Mouse (Mus musculus) cerebellum, adult 2 months (tissue): ENCODE data around the gene Ap2b1. TPM values are rescaled to one million over a fixed set of nuclear protein-coding genes. Genes with fewer than 3 reads are reported as not detected.

Experiments used
- DNase-seq, 2 experiments: peaks; one replicate each; pipeline ENCODE4 v3.0.0; 2021
- H3K27ac ChIP-seq: fragments of 200-500 bp; 2 replicates; pipeline ENCODE4 v1.5.1; 2012; ENCODE audit warnings: low read length, control low read depth, inconsistent platforms; ENCODE audit not compliant: insufficient read depth
- H3K27me3 ChIP-seq: fragments of 200-500 bp; 2 replicates; pipeline ENCODE4 v1.6.1; 2012; ENCODE audit warnings: inconsistent platforms, mild to moderate bottlenecking, low read length, moderate library complexity; ENCODE audit not compliant: control insufficient read depth, insufficient read depth
- H3K4me1 ChIP-seq: fragments of 200-500 bp; 2 replicates; pipeline ENCODE4 v1.6.1; 2011; ENCODE audit warnings: low read length; ENCODE audit not compliant: control insufficient read depth, insufficient read depth
- H3K4me3 ChIP-seq: fragments of 200-500 bp; replicated peaks from 2 replicates; pipeline ENCODE3; 2011; ENCODE audit warnings: mild to moderate bottlenecking, low read depth, low read length, control low read depth; ENCODE audit not compliant: insufficient read depth
- CTCF ChIP-seq: fragments of 200-500 bp; IDR thresholded peaks from 2 replicates; pipeline ENCODE4 v1.5.1; 2011; ENCODE audit warnings: low read depth, mild to moderate bottlenecking, control low read depth, low read length, moderate library complexity, borderline replicate concordance; ENCODE audit not compliant: insufficient read depth
- POLR2A ChIP-seq: fragments of 200-500 bp; IDR thresholded peaks from 2 replicates; pipeline ENCODE4 v1.6.1; 2011; ENCODE audit warnings: low read length, control low read depth, borderline replicate concordance; ENCODE audit not compliant: insufficient read depth
- WGBS: fragments of 180-500 bp; shearing (Covaris S2); methylation state at CpG from one replicate; pipeline ENCODE4 v1.1.7; 2018; 5-methylcytosine and 5-hydroxymethylcytosine counted together
- polyA plus RNA-seq: library from polyadenylated mRNA; depleted of rRNA; stranded (reverse); fragments of >200 nt; gene quantifications from 2 replicates; pipeline ENCODE4 v1.2.3, GENCODE M21; 2012

Gene Ap2b1
- polyA plus RNA-seq, 1 experiment, result 116 TPM

DNA sequence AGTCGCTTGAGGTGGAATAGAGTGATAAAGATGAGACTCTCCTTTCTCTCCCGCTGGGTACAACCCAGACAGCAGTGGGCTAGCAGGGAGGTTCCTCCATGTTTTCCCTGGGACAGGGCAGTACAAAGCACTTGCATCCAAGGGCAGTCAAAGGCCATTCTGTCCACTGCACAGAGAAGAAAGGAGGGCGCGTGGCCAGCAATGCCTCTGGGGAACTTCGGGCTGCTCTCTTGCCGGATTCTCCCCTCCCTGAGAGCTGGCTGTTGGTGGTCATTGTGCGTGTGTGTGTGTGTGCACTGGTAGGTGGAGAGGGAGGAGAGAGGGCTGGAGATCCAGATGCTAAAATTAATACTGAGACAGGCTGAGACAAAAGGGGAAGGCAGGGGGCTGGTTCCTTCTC lies 142.4 kb downstream of the Ap2b1 start:
- Histone ChIP-seq H3K27me3 (peaks cover 3% of the 10 kb centered on the region), H3K4me3 (no peak overlapping the region), H3K27ac (peak overlapping the region; percentile 49), H3K4me1 (no peaks in the 10 kb centered on the region)
- no peak for DNase-seq
- TF ChIP-seq CTCF (no peak), POLR2A (no peak)
- 39% methylated on average over 7 of the region's 7 CpGs for WGBS

- peak overlapping the region; percentile 56 for H3K4me3 ChIP-seq
- DNase-seq, result peak; percentile 80 to 86
- H3K4me1 ChIP-seq, result no peaks in the 10 kb centered on the region
- TF ChIP-seq POLR2A, result no peak
- peak; percentile 85 for TF ChIP-seq CTCF
- H3K27me3 ChIP-seq, result peaks cover 3% of the 10 kb centered on the region
- no peak overlapping the region for H3K27ac ChIP-seq
- 4% methylated on average over 29 of the region's 29 CpGs for WGBS
These were observed 143.9 kb downstream of the Ap2b1 start for GRCm38 (mm10) chr11:83442596-83443267.

- H3K27me3 ChIP-seq, result peaks cover 3% of the 10 kb centered on the region
- TF ChIP-seq CTCF (no peak), POLR2A (no peak)
- no peaks in the 10 kb centered on the region for H3K4me1 ChIP-seq
- 31% methylated on average over 7 of the region's 7 CpGs for WGBS
- H3K27ac ChIP-seq, result no peak overlapping the region
- H3K4me3 ChIP-seq, result no peak overlapping the region
- DNase-seq, result no peak
These were observed 145.0 kb downstream of the Ap2b1 start for GRCm38 (mm10) chr11:83443824-83444223.

- TF ChIP-seq POLR2A, result no peak
- no peak for TF ChIP-seq CTCF
- H3K27ac ChIP-seq, result no peak overlapping the region
- DNase-seq, result no peak
- peak overlapping the region; percentile 3 for H3K4me3 ChIP-seq
- WGBS, result 35% methylated on average over 19 of the region's 19 CpGs
- peaks cover 3% of the 10 kb centered on the region for H3K27me3 ChIP-seq
- H3K4me1 ChIP-seq, result no peaks in the 10 kb centered on the region
These were observed 146.2 kb downstream of the Ap2b1 start for GRCm38 (mm10) chr11:83445001-83445400.

- WGBS, result 90% methylated on average over 10 of the region's 10 CpGs
- H3K27ac ChIP-seq, result no peak overlapping the region
- H3K4me3 ChIP-seq, result no peak overlapping the region
- TF ChIP-seq CTCF, result no peak
- TF ChIP-seq POLR2A, result no peak
- H3K27me3 ChIP-seq, result peaks cover 3% of the 10 kb centered on the region
- no peak for DNase-seq
- H3K4me1 ChIP-seq, result peaks cover 7% of the 10 kb centered on the region
These were observed 148.8 kb downstream of the Ap2b1 start for GRCm38 (mm10) chr11:83447612-83448011.

GRCm38 (mm10) chr11:83448021-83448926 lies 149.4 kb downstream of the Ap2b1 start:
- no peak overlapping the region for H3K4me3 ChIP-seq

DNA sequence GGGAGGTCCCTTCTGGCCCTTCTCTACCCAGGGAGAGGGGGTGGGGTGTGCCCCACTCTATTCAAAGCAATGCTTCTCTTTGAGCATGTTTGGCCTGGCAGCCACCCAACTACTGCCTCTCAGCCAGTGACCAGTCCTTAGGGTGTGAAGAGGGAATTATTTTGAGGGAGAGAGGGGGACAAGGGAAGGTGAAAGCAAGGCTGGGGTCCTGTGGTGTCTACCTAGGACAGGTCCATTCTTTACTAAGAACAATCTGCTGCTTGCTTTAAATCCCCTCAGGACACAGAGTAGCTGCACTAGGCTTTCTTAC lies 150.1 kb downstream of the Ap2b1 start:
- Histone ChIP-seq H3K4me1 (peaks cover 7% of the 10 kb centered on the region), H3K27me3 (peaks cover 3% of the 10 kb centered on the region), H3K27ac (no peak overlapping the region), H3K4me3 (no peak overlapping the region)
- no peak for DNase-seq
- TF ChIP-seq CTCF (no peak), POLR2A (no peak)

More at GRCm38 (mm10) chr11:83448021-83448926, 149.4 kb downstream of the Ap2b1 start:
- Histone ChIP-seq H3K4me1 (peaks cover 7% of the 10 kb centered on the region), H3K27me3 (peaks cover 3% of the 10 kb centered on the region), H3K27ac (no peak overlapping the region)
- TF ChIP-seq CTCF (no peak), POLR2A (no peak)
- DNase-seq, result no peak
- WGBS, result 60% methylated on average over 16 of the region's 16 CpGs

- H3K4me3 ChIP-seq, result no peak overlapping the region
- peaks cover 7% of the 10 kb centered on the region for H3K4me1 ChIP-seq
- TF ChIP-seq CTCF (no peak), POLR2A (no peak)
- DNase-seq, result no peak
- peaks cover 3% of the 10 kb centered on the region for H3K27me3 ChIP-seq
- 83% methylated on average over 4 of the region's 4 CpGs for WGBS
- no peak overlapping the region for H3K27ac ChIP-seq
These were observed 150.5 kb downstream of the Ap2b1 start for GRCm38 (mm10) chr11:83449298-83449697.
